Mouse (Mus musculus) limb, embryonic 14.5 days (tissue): ENCODE results near the gene Cd300ld5. TPM values are rescaled to one million over a fixed set of nuclear protein-coding genes. Genes with fewer than 3 reads are reported as not detected.
"Not testable (repeated sequence)": the region's sequence is repeated elsewhere in the genome, so short reads cannot be mapped to it uniquely, and the experiment has no call there.

Source experiments
- ATAC-seq: fragments of 200-750 bp; cut with Nextera tagmentation; 2 replicates; pipeline ENCODE4 v1.8.0; 2017; ENCODE audit warnings: low read depth, moderate number of reproducible peaks, moderate TSS enrichment; ENCODE audit not compliant: low FRiP score
- DNase-seq: peaks from one replicate; pipeline ENCODE4 v3.0.0-alpha.2; 2015; ENCODE audit warnings: low spot score
- H3K27ac ChIP-seq: fragments of 300-500 bp; sonication (generic); replicated peaks from 2 replicates; pipeline ENCODE4 v1.5.1; 2014; ENCODE audit warnings: low read depth, mild to moderate bottlenecking, low read length, moderate library complexity, mixed read lengths
- H3K27me3 ChIP-seq: fragments of 300-500 bp; sonication (generic); 2 replicates; pipeline ENCODE4 v1.6.1; 2014; ENCODE audit warnings: low read length, mixed read lengths; ENCODE audit not compliant: control insufficient read depth, insufficient read depth
- H3K36me3 ChIP-seq: fragments of 300-500 bp; sonication (generic); 2 replicates; pipeline ENCODE4 v1.6.1; 2014; ENCODE audit warnings: mild to moderate bottlenecking, low read length, moderate library complexity, mixed read lengths; ENCODE audit not compliant: control insufficient read depth, insufficient read depth
- H3K4me1 ChIP-seq: fragments of 300-500 bp; sonication (generic); 2 replicates; pipeline ENCODE4 v1.6.1; 2014; ENCODE audit warnings: antibody characterized with exemption, low read length, mixed read lengths; ENCODE audit not compliant: control insufficient read depth, insufficient read depth
- H3K4me2 ChIP-seq: fragments of 300-500 bp; sonication (generic); replicated peaks from 2 replicates; pipeline ENCODE4 v1.6.1; 2014; ENCODE audit warnings: low read depth, mild to moderate bottlenecking, low read length, moderate library complexity; ENCODE audit not compliant: severe bottlenecking
- H3K4me3 ChIP-seq: fragments of 300-500 bp; sonication (generic); replicated peaks from 2 replicates; pipeline ENCODE4 v1.5.1; 2014; ENCODE audit warnings: low read length
- H3K9ac ChIP-seq: fragments of 300-500 bp; sonication (generic); 2 replicates; pipeline ENCODE4 v1.6.1; 2014; ENCODE audit warnings: mild to moderate bottlenecking, low read depth, low read length, moderate library complexity; ENCODE audit not compliant: severe bottlenecking
- H3K9me3 ChIP-seq: fragments of 300-500 bp; sonication (generic); 2 replicates; pipeline ENCODE4 v1.6.1; 2016; ENCODE audit warnings: low read length; ENCODE audit not compliant: control insufficient read depth
- POLR2A ChIP-seq: fragments of 200-500 bp; IDR thresholded peaks from 2 replicates; pipeline ENCODE4 v1.8.0; 2012; ENCODE audit warnings: inconsistent platforms, mild to moderate bottlenecking, moderate library complexity, borderline replicate concordance; ENCODE audit not compliant: insufficient read depth, insufficient read length; ENCODE audit errors: extremely low read depth
- WGBS: fragments of 180-500 bp; shearing (Covaris S2); extraction: QIAGEN DNeasy Blood & Tissue Kit; methylation state at CpG from one replicate; pipeline ENCODE4 v1.1.7; 2014; 5-methylcytosine and 5-hydroxymethylcytosine counted together
- polyA plus RNA-seq, 2 experiments: library from polyadenylated mRNA; depleted of rRNA in 1 of 2; stranded (reverse) in 1 of 2; unstranded in 1 of 2; fragments of >200 nt; fragmentation: Nextera tagmentation in 1 of 2; extraction: Ambion mirVana in 1 of 2; gene quantifications; 2 replicates each; pipeline versions ENCODE4 v1.2.1 to v1.2.3; 2012 to 2014

The Cd300ld5 gene
- polyA plus RNA-seq, 2 experiments = 0.48 TPM; not detected in 1

DNA sequence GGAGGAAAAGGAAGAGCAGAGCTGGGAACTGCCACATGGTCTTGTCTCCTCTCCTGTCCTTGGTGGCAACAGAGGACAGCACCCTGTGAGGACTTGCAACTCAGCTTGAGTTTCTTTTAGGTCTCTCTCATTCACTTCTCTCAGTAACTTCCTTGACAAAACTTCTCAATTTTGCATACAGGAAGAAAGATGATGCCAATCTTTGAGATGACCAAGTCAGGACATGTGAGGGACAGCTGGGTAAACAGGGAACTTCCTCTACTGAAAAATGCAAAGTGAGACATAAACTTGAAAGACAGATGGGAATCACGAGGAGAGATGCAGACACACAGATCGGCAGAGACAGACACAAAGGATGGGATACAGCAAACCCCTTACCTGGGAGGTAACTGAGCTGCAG is 10.7 kb upstream of the Cd300ld5 start, which contains the start of gene Cd300ld3:
Cd300ld3 (minus strand) TSS at position 151 of the 400 bp plus-strand sequence.
- H3K27me3 ChIP-seq = no peaks in the 10 kb centered on the region
- ATAC-seq = no peak
- no peak within 1 kb of the TSS for H3K4me2 ChIP-seq
- no peaks in the 10 kb centered on the region for H3K9me3 ChIP-seq
- no peak for DNase-seq
- no peaks in the 10 kb centered on the region for H3K36me3 ChIP-seq
- H3K4me1 ChIP-seq = no peaks in the 10 kb centered on the region
- WGBS = 84% methylated on average over 2 of the region's 2 CpGs
- no peak within 1 kb of the TSS for H3K27ac ChIP-seq
- H3K4me3 ChIP-seq = no peak within 1 kb of the TSS
- no peak for TF ChIP-seq POLR2A
- H3K9ac ChIP-seq = no peak within 1 kb of the TSS

DNA sequence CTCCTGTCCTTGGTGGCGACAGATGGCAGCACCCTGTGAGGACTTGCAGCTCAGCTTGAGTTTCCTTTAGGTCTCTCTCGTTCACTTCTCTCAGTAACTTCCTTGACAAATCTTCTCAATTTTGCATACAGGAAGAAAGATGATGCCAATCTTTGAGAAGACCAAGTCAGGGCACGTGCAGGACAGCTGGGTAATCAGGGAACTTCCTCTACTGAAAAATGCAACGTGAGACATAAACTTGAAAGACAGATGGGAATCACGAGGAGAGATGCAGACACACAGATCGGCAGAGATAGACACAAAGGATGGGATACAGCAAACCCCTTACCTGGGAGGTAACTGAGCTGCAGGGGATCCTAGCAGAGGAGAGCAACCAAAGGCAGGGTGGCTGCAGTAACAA is 10.7 kb downstream of the Cd300ld5 start, which contains the start of gene Cd300ld4:
Cd300ld4 (minus strand) TSS at position 101 of the 400 bp plus-strand sequence.
- not testable (repeated sequence) for H3K9ac ChIP-seq, DNase-seq, H3K27me3 ChIP-seq, H3K4me3 ChIP-seq, H3K4me2 ChIP-seq, H3K4me1 ChIP-seq, ATAC-seq, H3K36me3 ChIP-seq, H3K27ac ChIP-seq, H3K9me3 ChIP-seq
- no CpG with 5 or more reads among the region's 6 CpGs for WGBS

DNA sequence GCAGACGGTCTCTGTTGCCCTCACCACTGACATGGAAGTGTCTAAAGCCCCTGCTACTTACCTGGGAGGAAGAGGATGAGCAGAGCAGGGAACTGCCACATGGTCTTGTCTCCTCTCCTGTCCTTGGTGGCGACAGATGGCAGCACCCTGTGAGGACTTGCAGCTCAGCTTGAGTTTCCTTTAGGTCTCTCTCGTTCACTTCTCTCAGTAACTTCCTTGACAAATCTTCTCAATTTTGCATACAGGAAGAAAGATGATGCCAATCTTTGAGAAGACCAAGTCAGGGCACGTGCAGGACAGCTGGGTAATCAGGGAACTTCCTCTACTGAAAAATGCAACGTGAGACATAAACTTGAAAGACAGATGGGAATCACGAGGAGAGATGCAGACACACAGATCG is 21.5 kb downstream of the Cd300ld5 start, which contains the start of gene Cd300ld2:
Cd300ld2 (minus strand) TSS at position 101 of the 400 bp plus-strand sequence.
- H3K4me3 ChIP-seq, H3K27me3 ChIP-seq, ATAC-seq, H3K9me3 ChIP-seq, H3K36me3 ChIP-seq, H3K4me2 ChIP-seq, H3K27ac ChIP-seq, H3K4me1 ChIP-seq, DNase-seq, H3K9ac ChIP-seq: not testable (repeated sequence)
- no CpG with 5 or more reads among the region's 7 CpGs for WGBS

DNA sequence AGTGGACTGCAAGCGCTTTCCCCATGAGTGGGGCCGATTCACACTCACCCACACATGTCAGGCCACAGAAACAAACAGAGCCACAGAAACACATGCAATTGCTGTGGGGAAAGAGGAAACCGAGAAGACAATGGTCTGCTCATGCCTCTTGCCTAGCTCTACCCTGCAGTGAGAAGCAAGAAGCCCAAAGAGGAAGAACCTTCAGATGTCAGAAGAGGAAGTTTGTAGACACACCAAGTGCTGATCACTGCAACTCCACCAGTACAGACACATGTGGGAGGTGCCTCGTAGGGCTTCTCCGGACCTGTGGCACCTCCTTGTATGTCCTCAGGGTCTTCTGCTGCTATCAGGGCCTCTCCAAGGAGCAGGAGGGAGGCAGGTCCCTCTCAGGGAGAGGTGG is 33.5 kb downstream of the Cd300ld5 start:
- no peaks in the 10 kb centered on the region for H3K36me3 ChIP-seq
- 86% methylated on average over 5 of the region's 5 CpGs for WGBS
- ATAC-seq (no peak), DNase-seq (no peak)
- no peaks in the 10 kb centered on the region for H3K27me3 ChIP-seq
- H3K9ac ChIP-seq = no peak overlapping the region
- no peak for TF ChIP-seq POLR2A
- no peak overlapping the region for H3K4me3 ChIP-seq
- no peaks in the 10 kb centered on the region for H3K9me3 ChIP-seq
- H3K4me2 ChIP-seq = no peak overlapping the region
- no peaks in the 10 kb centered on the region for H3K4me1 ChIP-seq
- H3K27ac ChIP-seq = no peak overlapping the region

DNA sequence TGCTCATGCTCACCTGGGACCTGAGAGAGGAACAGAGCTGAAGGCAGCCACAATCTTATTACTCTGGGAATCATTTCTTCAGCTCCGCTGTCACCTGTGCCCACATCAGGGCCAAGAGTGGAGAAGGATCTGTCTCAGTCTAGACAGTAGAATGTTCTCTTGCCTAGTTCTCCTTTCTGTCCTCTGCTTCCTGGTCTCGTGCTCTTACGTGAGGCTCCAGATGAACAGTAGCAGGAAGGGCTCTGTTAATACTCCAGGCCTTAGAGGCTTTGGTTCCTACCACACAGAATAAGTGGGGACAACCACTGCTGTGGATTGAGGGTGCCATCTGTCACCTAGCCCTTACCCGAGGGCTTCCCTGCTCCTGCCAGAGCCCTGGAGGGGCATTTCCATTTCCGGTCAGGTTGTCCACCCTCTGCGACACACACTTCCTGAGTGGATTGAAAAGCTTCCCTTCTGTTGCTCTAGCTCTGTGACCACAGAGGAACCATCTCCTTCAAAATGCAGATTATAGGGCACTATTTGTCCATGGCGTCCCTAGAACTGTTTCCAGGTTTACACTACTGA is 36.0 kb downstream of the Cd300ld5 start, which contains the start of gene Cd300c2:
Cd300c2 (minus strand) TSS at position 407 of the 567 bp plus-strand sequence.
- Histone ChIP-seq H3K36me3 (no peaks in the 10 kb centered on the region), H3K27me3 (no peaks in the 10 kb centered on the region), H3K27ac (no peak within 1 kb of the TSS), H3K9ac (no peak within 1 kb of the TSS), H3K9me3 (no peaks in the 10 kb centered on the region), H3K4me1 (no peaks in the 10 kb centered on the region), H3K4me3 (no peak within 1 kb of the TSS), H3K4me2 (no peak within 1 kb of the TSS)
- no peak for TF ChIP-seq POLR2A
- no peak for ATAC-seq
- no peak for DNase-seq
- 81% methylated on average over 7 of the region's 7 CpGs for WGBS

DNA sequence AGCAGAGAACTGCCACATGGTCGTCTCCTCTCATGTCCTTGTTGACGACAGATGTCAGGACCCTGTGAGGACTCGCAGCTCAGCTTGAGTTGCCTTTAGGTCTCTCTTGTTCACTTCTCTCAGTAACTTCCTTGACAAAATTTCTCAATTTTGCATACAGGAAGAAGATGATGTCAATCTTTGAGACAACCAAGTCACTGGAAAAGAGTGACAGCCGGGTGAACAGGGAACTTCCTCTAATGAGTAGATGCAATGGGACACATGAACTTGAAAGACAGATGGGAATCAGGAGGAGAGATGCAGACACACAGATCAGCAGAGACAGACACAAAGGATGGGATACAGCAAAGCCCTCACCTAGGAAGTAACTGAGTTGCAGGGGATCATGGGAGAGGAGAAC is 47.8 kb downstream of the Cd300ld5 start, which contains the start of gene Cd300ld:
Cd300ld (minus strand) TSS at position 130 of the 400 bp plus-strand sequence.
- DNase-seq = no peak
- no peak for ATAC-seq
- Histone ChIP-seq H3K9me3 (no peaks in the 10 kb centered on the region), H3K36me3 (no peaks in the 10 kb centered on the region), H3K27ac (no peak within 1 kb of the TSS), H3K4me2 (no peak within 1 kb of the TSS), H3K9ac (no peak within 1 kb of the TSS), H3K4me3 (no peak within 1 kb of the TSS), H3K4me1 (no peaks in the 10 kb centered on the region), H3K27me3 (no peaks in the 10 kb centered on the region)
- WGBS = 67% methylated on average over 4 of the region's 4 CpGs
- TF ChIP-seq POLR2A = no peak
